Mouse (Mus musculus): Measurements from ENCODE around the gene Inka1.

DNA sequence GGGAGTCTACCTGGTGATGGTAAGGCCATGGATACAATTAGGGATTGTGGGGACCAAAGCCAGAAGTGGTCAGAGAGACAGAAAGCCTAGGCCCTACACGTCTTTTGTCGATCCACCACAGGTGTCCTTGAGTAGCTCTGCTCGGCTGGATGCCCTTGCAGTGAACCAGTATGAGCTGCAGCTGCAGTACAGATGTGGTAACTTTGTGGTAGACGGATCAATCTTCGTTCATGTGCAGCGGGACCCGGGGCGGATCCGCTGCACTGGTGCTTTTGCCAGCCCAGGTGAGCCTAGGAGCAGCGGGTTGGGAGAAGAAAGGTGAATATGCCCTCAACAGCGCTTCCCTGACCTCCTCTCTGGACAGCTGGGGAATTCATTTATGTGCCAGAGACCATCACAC lies 7.3 kb upstream of the Inka1 start:
- TF ChIP-seq EP300 (optimal IDR thresholded peaks at IDR 0.05) = no peak
- TF ChIP-seq CTCF (IDR thresholded peaks at IDR 0.05; ENCODE audit: low read depth) = no peak
